ENCODE assay signal across 16 mouse cellular contexts in genomic region chr8:109156016-109156415, GRCm38 (mm10).
A peak's percentile ranks its signal among the peaks of the same experiment; 100 is the strongest.
DNase-seq lines count a peak whose midpoint lies in the region; ATAC-seq and TF ChIP-seq lines count a peak whose summit lies in the region.
"Had no signal": no experiment of that assay in that cellular context is flagged by ENCODE, and none has a peak within 500 bp of the region (broad histone marks: within the 10 kb centered on the region; RNA-seq: fewer than 3 reads in every experiment).

No protein-coding gene starts in this region.

- no peak overlapping the region for H3K9ac ChIP-seq in heart, embryonic 11.5 days (ENCODE audit: low read depth, low read length)
- no peak overlapping the region for H3K9ac ChIP-seq in kidney, embryonic 15.5 days
- no peak overlapping the region for H3K9ac ChIP-seq in limb, embryonic 15.5 days
- H3K9ac ChIP-seq in forebrain, embryonic 15.5 days (replicated peaks) = no peak overlapping the region
- H3K9ac ChIP-seq: forebrain, embryonic 13.5 days; neural tube, embryonic 13.5 days had no signal

- no peak overlapping the region for H3K4me3 ChIP-seq in heart, embryonic 11.5 days (ENCODE audit: low read depth, low read length)
- no peak overlapping the region for H3K4me3 ChIP-seq in kidney, embryonic 15.5 days (replicated peaks)
- H3K4me3 ChIP-seq in gastrocnemius, adult 2 months = peak overlapping the region; percentile 45
- no peak overlapping the region for H3K4me3 ChIP-seq in limb, embryonic 15.5 days
- H3K4me3 ChIP-seq in forebrain, embryonic 15.5 days = no peak overlapping the region
- H3K4me3 ChIP-seq: forebrain, embryonic 13.5 days; left cerebral cortex, adult 2 months; neural tube, embryonic 13.5 days had no signal

- H3K4me2 ChIP-seq in heart, embryonic 11.5 days = no peak overlapping the region
- H3K4me2 ChIP-seq in kidney, embryonic 15.5 days = no peak overlapping the region
- no peak overlapping the region; the same call in 1 of the 2 replicates for H3K4me2 ChIP-seq in limb, embryonic 15.5 days
- H3K4me2 ChIP-seq in forebrain, embryonic 15.5 days (replicated peaks) = no peak overlapping the region
- H3K4me2 ChIP-seq: forebrain, embryonic 13.5 days; neural tube, embryonic 13.5 days had no signal

- TF ChIP-seq CTCF in gastrocnemius, adult 2 months (IDR thresholded peaks at IDR 0.05) = no peak

- intact Hi-C loops in gastrocnemius, adult 2 months (cut with DNase I) = no loop called here

- H3K9me3 ChIP-seq in heart, embryonic 11.5 days (replicated peaks; ENCODE audit: control insufficient read depth, low read length) = no peaks in the 10 kb centered on the region
- peaks cover 7% of the 10 kb centered on the region; the same call in 1 of the 2 replicates for H3K9me3 ChIP-seq in kidney, embryonic 15.5 days (replicated peaks)
- no peaks in the 10 kb centered on the region for H3K9me3 ChIP-seq in limb, embryonic 15.5 days
- peaks cover 4% of the 10 kb centered on the region; the same call in 1 of the 2 replicates for H3K9me3 ChIP-seq in forebrain, embryonic 15.5 days
- H3K9me3 ChIP-seq: forebrain, embryonic 13.5 days had no signal

- DNase-seq in heart, adult 18-20 months = peak; percentile 24 to 38
- peak; percentile 3 to 7 for DNase-seq in kidney, postnatal 36 days
- peak; percentile 40 for DNase-seq in gastrocnemius, adult 2 months
- DNase-seq in layer of hippocampus, adult 9-10 months (ENCODE audit: low spot score) = no peak
- DNase-seq: liver; right cerebral cortex, postnatal 4 days had no signal

- ATAC-seq in heart, embryonic 11.5 days (replicated peaks; ENCODE audit: insufficient number of reproducible peaks, low FRiP score, low TSS enrichment) = no peak
- no peak for ATAC-seq in kidney, embryonic 15.5 days (replicated peaks; ENCODE audit: low FRiP score)
- ATAC-seq in limb, embryonic 15.5 days (ENCODE audit: insufficient number of reproducible peaks, low FRiP score, low TSS enrichment, low read depth) = no peak
- ATAC-seq in forebrain, embryonic 15.5 days (replicated peaks) = no peak
- ATAC-seq: forebrain, embryonic 13.5 days; inflammation-experienced regulatory T-cells, adult 6 months had no signal

- H3K27ac ChIP-seq in heart, embryonic 11.5 days (ENCODE audit: low read depth, low read length) = no peak overlapping the region
- no peak overlapping the region for H3K27ac ChIP-seq in kidney, embryonic 15.5 days
- peak overlapping the region; percentile 79 for H3K27ac ChIP-seq in gastrocnemius, adult 2 months
- peak overlapping the region; percentile 50; the same call in 1 of the 2 replicates for H3K27ac ChIP-seq in limb, embryonic 15.5 days
- H3K27ac ChIP-seq in forebrain, embryonic 15.5 days (replicated peaks) = no peak overlapping the region
- H3K27ac ChIP-seq: forebrain, embryonic 13.5 days; left cerebral cortex, adult 2 months; macrophage; neural tube, embryonic 13.5 days had no signal

- H3K27me3 ChIP-seq in heart, embryonic 11.5 days (ENCODE audit: control insufficient read depth, insufficient read depth, low read length) = no peaks in the 10 kb centered on the region
- no peaks in the 10 kb centered on the region for H3K27me3 ChIP-seq in kidney, embryonic 15.5 days
- no peaks in the 10 kb centered on the region for H3K27me3 ChIP-seq in limb, embryonic 15.5 days
- no peaks in the 10 kb centered on the region for H3K27me3 ChIP-seq in forebrain, embryonic 15.5 days
- H3K27me3 ChIP-seq: forebrain, embryonic 13.5 days; neural tube, embryonic 13.5 days; Patski had no signal

- H3K36me3 ChIP-seq in heart, embryonic 11.5 days (ENCODE audit: control insufficient read depth, insufficient read depth, low read length) = no peaks in the 10 kb centered on the region
- no peaks in the 10 kb centered on the region for H3K36me3 ChIP-seq in kidney, embryonic 15.5 days
- H3K36me3 ChIP-seq in limb, embryonic 15.5 days = no peaks in the 10 kb centered on the region
- H3K36me3 ChIP-seq in forebrain, embryonic 15.5 days = no peaks in the 10 kb centered on the region

- WGBS in heart, embryonic 11.5 days (ENCODE audit: insufficient replicate concordance) = 86% methylated on average over 8 of the region's 8 CpGs
- WGBS in kidney, embryonic 15.5 days = 69% methylated on average over 8 of the region's 8 CpGs
- 53% methylated on average over 8 of the region's 8 CpGs for WGBS in limb, embryonic 15.5 days
- WGBS in forebrain, embryonic 15.5 days = 94% methylated on average over 8 of the region's 8 CpGs

- no peaks in the 10 kb centered on the region for H3K4me1 ChIP-seq in heart, embryonic 11.5 days (ENCODE audit: control insufficient read depth, insufficient read depth, low read length)
- no peaks in the 10 kb centered on the region for H3K4me1 ChIP-seq in kidney, embryonic 15.5 days
- peaks cover 6% of the 10 kb centered on the region; the same call in 1 of the 2 replicates for H3K4me1 ChIP-seq in limb, embryonic 15.5 days
- H3K4me1 ChIP-seq in forebrain, embryonic 15.5 days = no peaks in the 10 kb centered on the region
- H3K4me1 ChIP-seq: forebrain, embryonic 13.5 days; neural tube, embryonic 13.5 days had no signal

Comparison
In these comparisons a context has a peak if more than half of its experiments do, and no peak if none do; other contexts are left out.
1. H3K27ac ChIP-seq: peak in gastrocnemius, adult 2 months (single experiment) and limb, embryonic 15.5 days (single experiment); none in heart, embryonic 11.5 days (single experiment), kidney, embryonic 15.5 days (single experiment) and forebrain, embryonic 15.5 days (single experiment).